Mouse (Mus musculus): Measurements from ENCODE around the gene Calml4.
"Not testable (repeated sequence)": the region's sequence is repeated elsewhere in the genome, so short reads cannot be mapped to it uniquely, and the experiment has no call there.

Gene Calml4

DNA sequence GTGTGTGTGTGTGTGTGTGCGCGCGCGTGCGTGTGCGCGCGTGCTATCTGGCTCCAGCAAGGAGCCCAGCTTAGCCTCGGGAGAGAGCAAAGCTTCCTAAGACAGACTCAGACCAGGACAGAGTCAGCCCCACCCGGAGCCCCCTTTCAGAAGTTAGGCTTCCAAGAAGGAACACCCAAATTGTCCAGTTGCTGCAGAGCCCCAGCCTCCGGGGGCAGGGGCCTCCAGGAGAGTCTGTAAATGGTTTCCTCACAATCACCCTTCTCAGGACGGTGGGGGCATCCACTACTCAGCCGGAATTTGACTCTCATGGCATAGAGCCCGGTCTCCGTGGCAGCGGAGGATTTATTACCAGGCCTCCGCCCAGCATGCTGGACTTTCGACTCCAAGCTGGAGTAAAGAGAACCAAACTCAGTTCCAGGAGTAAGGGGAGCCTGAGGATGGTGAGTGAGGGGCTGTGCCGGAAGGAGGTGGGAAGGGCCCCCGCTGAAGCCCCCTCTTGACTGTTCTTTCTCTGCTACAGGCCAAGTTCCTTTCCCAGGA is at the start of gene Calml4:
Gene Calml4, plus strand, starts transcription at position 362 of the 543 bp plus-strand sequence.
- peak; percentile 83 for DNase-seq (ENCODE audit: low spot score)

- no peak for DNase-seq (ENCODE audit: low spot score)
Observed at GRCm38 (mm10) chr9:62810095-62810494, 47.8 kb upstream of the Calml4 start.

- DNase-seq (ENCODE audit: low spot score), result peak; percentile 76
Observed at GRCm38 (mm10) chr9:62810543-62811515, 47.1 kb upstream of the Calml4 start.

DNA sequence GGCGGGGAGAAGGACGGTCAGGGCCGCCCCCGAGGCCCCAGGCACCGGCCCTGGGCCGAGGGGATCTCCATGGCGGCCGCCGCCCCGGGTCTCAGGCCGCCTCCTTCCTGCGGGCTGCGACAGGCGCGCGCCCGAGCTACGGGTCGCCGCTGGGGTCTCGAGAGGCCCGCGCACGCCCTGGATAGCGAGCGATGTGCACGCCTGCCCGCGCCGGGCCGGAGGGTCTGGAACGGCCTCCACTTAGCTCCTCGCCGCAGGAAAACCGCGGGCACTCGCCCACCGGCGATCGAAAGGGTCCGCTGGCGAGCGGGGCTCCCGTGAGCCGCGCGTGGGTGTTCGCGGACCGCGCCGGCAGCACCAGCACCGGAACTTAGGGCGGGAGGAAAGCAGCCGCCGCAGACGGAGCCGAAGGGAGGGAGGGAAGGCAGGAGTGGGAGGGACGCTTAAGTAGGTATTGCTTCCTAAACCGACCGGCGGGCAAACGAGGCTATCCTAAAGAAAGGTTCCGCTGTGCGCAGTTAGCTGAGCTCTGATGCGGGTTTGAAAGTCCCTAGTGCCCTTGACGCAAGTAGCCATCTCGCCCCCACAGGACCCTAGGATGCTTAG is 46.3 kb upstream of the Calml4 start, which contains the start of gene Fem1b:
Gene Fem1b, minus strand, starts transcription at position 419 of the 606 bp plus-strand sequence.
- peak; percentile 88 for DNase-seq (ENCODE audit: low spot score)

DNA sequence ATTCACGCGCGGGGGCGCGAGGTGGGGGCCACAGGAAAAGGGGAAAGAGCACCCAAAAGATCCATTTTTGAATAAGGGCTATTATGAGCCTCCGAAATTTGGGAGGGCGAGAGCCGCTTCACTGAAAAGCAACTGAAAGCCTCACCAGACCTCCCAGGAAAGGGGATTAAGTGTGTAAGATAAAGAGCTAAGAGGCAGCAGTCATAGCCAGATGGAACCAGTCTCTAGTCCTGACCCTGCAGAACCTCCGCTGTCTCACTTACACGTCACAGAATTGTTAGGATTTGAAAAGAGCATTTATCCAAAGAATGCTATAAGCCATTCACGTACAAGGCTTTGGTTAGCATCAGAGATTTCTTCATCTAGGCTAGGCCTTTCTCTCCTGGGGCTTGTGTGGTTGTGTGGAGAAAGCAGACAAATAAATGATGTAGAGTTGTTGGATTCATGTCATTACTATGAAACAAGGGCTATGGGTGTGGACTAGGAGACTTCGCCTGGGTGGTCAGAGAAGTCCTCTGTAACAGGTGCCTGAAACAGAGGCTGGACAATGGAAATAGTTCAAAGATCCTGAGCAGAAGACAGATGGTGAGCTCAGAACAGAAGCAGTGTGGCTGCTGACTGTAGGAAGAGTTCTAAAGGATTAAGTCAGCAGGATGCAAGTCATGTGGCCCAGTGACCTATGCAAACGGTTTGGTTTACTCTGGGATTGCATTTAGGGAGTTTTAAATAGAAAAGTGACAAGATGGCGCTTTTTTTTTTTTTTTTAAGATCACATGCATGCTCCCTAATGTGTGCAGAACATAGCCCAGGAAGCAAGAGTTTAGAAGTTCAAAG is 45.4 kb upstream of the Calml4 start:
- DNase-seq (ENCODE audit: low spot score), result no peak

- DNase-seq (ENCODE audit: low spot score), result no peak
Observed at GRCm38 (mm10) chr9:62814751-62815150, 43.1 kb upstream of the Calml4 start.

DNA sequence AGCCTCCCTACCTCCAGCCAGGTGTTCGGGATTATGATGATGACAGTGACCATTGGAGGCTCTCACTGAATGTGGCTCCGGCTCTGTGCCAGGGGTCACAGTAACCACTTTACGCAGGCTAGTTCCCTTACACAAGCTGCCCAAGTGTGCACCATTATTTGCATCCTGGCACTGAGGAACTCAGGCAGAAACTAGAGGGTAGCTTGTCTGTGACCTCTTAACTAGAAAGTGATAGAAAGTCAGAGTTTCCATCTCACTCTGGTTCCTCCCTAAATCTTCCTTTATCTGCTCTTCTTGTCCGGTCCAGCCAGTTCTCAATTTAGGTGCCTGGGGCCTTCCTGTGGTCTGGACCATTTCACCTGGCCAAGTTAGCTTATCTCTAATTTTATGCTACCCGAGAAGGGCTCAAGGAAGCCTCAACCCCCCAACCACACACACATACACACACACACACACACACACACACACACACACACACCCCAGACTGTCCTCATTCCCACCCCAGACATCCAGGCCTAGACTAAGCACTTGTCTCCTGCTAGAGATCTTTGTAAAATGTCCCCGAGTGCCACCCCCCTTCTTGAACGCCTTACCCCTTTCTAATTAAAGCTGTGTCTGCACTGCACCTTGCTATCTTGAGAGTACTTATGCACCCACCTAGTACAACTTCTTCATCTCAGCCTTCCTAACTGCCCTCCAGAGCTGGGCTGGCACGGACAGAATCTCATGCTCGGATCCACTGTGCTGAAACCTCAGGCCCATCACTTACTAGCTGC is 41.4 kb upstream of the Calml4 start:
- DNase-seq (ENCODE audit: low spot score), result no peak

DNA sequence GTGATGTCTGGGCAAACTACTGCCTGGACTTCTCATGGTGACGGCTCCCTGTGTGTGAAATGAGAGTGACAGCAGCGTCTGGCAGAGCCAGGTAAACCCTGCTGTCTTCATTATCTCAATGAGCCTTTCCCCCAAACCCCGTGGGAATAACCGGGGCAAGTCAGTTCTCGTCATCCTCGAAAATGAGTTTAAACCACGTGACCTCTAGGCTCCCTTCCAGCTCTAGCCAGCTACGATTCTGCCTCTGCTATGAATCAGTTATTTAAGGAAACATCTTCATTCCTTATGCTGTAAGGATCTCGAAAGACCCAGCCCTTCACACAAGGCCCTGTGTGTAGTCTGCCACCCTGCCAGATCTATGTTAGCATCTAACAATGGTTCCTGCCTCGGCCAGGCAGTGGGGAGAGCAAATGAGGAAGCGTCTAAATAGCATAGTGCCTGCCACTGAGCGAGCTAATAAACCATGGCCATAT is 40.7 kb upstream of the Calml4 start:
- no peak for DNase-seq (ENCODE audit: low spot score)

GRCm38 (mm10) chr9:62817828-62818614 is 39.9 kb upstream of the Calml4 start:
- no peak for DNase-seq (ENCODE audit: low spot score)

- DNase-seq (ENCODE audit: low spot score), result no peak
Observed at GRCm38 (mm10) chr9:62819494-62819893, 38.4 kb upstream of the Calml4 start.

DNA sequence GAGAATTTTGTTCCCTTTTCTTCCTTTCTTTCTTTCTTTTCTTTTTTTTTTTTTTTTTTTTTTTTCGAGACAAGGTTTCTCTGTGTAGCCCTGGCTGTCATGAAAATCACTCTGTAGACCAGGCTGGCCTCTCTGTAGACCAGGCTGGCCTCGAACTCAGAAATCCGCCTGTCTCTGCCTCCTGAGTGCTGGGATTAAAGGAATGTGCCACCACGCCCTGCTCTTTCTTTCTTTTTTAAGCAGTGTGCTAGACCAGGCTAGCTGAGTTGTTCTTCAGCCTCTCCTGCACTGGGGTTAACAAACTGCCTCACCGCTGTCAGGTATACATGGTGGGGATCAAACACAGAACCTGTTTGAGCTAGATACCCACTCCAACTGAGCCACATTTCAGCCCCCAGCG is 38.0 kb upstream of the Calml4 start:
- not testable (repeated sequence) for DNase-seq (ENCODE audit: low spot score)

GRCm38 (mm10) chr9:62820829-62821228 is 37.1 kb upstream of the Calml4 start:
- DNase-seq (ENCODE audit: low spot score), result no peak

GRCm38 (mm10) chr9:62821811-62822210 is 36.1 kb upstream of the Calml4 start:
- DNase-seq (ENCODE audit: low spot score), result no peak

- no peak for DNase-seq (ENCODE audit: low spot score)
Observed at GRCm38 (mm10) chr9:62825791-62826393, 32.0 kb upstream of the Calml4 start.

DNA sequence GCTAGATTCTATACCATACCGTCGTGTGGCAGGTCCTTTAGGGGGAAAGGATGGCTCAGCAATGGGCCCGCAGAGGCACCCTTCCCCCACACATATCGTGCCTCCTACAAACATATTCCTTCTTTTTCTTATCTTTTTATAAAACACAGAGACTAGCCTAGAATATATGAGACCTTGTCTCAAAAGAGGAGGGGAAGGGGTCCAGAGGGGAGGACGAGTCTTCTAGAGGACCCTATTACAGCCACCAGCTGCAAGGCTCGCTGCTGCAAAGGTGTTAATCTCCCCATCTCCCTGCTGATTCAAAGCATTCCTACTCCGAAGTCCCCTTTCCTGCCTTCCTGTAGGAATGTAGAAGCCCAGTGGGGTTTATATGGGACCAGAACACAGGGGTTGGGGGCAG is 31.4 kb upstream of the Calml4 start:
- DNase-seq (ENCODE audit: low spot score), result no peak

GRCm38 (mm10) chr9:62827939-62828652 is 29.8 kb upstream of the Calml4 start:
- DNase-seq (ENCODE audit: low spot score), result no peak

DNA sequence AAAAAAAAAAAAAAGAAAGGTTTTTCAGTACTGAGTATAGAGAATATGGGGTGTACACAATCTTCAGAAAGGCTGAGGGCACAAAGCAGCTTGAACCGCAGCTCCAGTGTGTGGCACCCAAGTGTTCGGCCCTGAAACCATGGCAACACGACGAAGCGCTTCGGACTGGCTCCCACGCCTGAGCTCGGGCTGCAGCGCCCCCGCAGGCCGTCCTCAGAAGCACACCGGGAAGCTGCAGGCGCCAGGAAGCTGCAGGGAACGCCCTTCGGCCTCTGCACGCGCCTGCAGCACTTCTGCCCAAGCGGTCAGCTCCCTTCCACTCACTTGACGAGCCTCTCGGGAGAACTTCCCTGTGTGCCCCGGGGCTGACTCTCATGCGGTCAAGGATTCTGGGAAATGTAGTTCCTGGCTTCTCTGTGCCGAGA is 29.2 kb upstream of the Calml4 start:
- peak; percentile 97 for DNase-seq (ENCODE audit: low spot score)

GRCm38 (mm10) chr9:62829877-62830276 is 28.0 kb upstream of the Calml4 start:
- no peak for DNase-seq (ENCODE audit: low spot score)

DNA sequence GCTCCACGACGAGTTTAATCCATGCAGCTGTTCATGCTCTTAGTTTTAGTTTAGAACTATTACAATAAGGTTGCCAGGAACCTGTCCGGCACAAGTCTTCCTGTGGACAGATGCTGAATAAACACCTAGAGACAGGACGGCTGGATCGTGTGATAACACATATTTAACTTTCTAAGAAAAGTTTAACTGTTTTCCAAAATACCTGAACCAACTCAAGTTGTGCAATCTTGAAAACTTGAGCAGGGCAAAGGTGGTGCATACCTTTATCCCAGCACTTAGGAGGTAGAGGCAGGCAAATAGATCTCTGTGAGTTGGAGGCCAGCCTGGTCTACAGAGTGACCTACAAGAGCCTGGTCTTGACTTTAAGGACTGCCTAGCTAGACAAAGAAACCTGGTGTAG is 23.0 kb upstream of the Calml4 start:
- no peak for DNase-seq (ENCODE audit: low spot score)

All from testis, postnatal 10 days (tissue).